Mouse (Mus musculus) ovary, postnatal 14 days (tissue): Measurements from ENCODE around the gene B3galt1.

Source experiments
- DNase-seq: peaks from one replicate; pipeline ENCODE4 v3.0.0; 2022; ENCODE audit warnings: low spot score

B3galt1 gene

GRCm38 (mm10) chr2:68061341-68061740 lies 495.7 kb downstream of the B3galt1 start:
- DNase-seq, result no peak

GRCm38 (mm10) chr2:68079426-68080360 lies 514.0 kb downstream of the B3galt1 start:
- no peak for DNase-seq

GRCm38 (mm10) chr2:68080872-68081280 lies 515.2 kb downstream of the B3galt1 start:
- no peak for DNase-seq

GRCm38 (mm10) chr2:68084483-68084882 lies 518.8 kb downstream of the B3galt1 start:
- DNase-seq, result no peak

GRCm38 (mm10) chr2:68086101-68086500 lies 520.4 kb downstream of the B3galt1 start:
- DNase-seq, result no peak

- DNase-seq, result no peak
These were observed 525.9 kb downstream of the B3galt1 start for GRCm38 (mm10) chr2:68091559-68091958.

GRCm38 (mm10) chr2:68104641-68105040 lies 539.0 kb downstream of the B3galt1 start:
- no peak for DNase-seq

- no peak for DNase-seq
These were observed 552.4 kb downstream of the B3galt1 start for GRCm38 (mm10) chr2:68118076-68118475.

GRCm38 (mm10) chr2:68124751-68125150 lies 559.1 kb downstream of the B3galt1 start:
- no peak for DNase-seq

GRCm38 (mm10) chr2:68141094-68141493 lies 575.4 kb downstream of the B3galt1 start:
- DNase-seq, result no peak

GRCm38 (mm10) chr2:68143292-68143691 lies 577.6 kb downstream of the B3galt1 start:
- DNase-seq, result no peak

GRCm38 (mm10) chr2:68159751-68160150 lies 594.1 kb downstream of the B3galt1 start:
- no peak for DNase-seq

GRCm38 (mm10) chr2:68160566-68160965 lies 594.9 kb downstream of the B3galt1 start:
- DNase-seq, result no peak

GRCm38 (mm10) chr2:68162012-68162411 lies 596.3 kb downstream of the B3galt1 start:
- no peak for DNase-seq

- no peak for DNase-seq
These were observed 605.6 kb downstream of the B3galt1 start for GRCm38 (mm10) chr2:68171306-68171705.
